Mouse (Mus musculus) embryonic facial prominence, embryonic 14.5 days (tissue): Measurements from ENCODE around the gene E130218I03Rik. TPM values are rescaled to one million over a fixed set of nuclear protein-coding genes. Genes with fewer than 3 reads are reported as not detected.
A peak's percentile ranks its signal among the peaks of the same experiment; 100 is the strongest.

ENCODE experiments used
- ATAC-seq: fragments of 200-750 bp; cut with Nextera tagmentation; 2 replicates; pipeline ENCODE4 v1.8.0; 2017; ENCODE audit warnings: low read depth, moderate number of reproducible peaks, moderate TSS enrichment
- DNase-seq: peaks from one replicate; pipeline ENCODE4 v3.0.0-alpha.2; 2015; ENCODE audit warnings: low spot score
- H3K27ac ChIP-seq: fragments of 300-500 bp; sonication (generic); replicated peaks from 2 replicates; pipeline ENCODE4 v1.5.1; 2014; ENCODE audit warnings: low read depth, mild to moderate bottlenecking, low read length, moderate library complexity
- H3K27me3 ChIP-seq: fragments of 300-500 bp; sonication (generic); replicated peaks from 2 replicates; pipeline ENCODE4 v1.6.1; 2014; ENCODE audit warnings: low read length; ENCODE audit not compliant: control insufficient read depth, insufficient read depth
- H3K36me3 ChIP-seq: fragments of 300-500 bp; sonication (generic); 2 replicates; pipeline ENCODE4 v1.6.1; 2014; ENCODE audit warnings: low read length, mixed read lengths; ENCODE audit not compliant: control insufficient read depth, insufficient read depth
- H3K4me1 ChIP-seq: fragments of 300-500 bp; sonication (generic); 2 replicates; pipeline ENCODE4 v1.6.1; 2014; ENCODE audit warnings: antibody characterized with exemption, low read length; ENCODE audit not compliant: control insufficient read depth, insufficient read depth
- H3K4me2 ChIP-seq: fragments of 300-500 bp; sonication (generic); 2 replicates; pipeline ENCODE4 v1.6.1; 2014; ENCODE audit warnings: low read depth, mild to moderate bottlenecking, low read length, moderate library complexity, mixed read lengths
- H3K4me3 ChIP-seq: fragments of 300-500 bp; sonication (generic); 2 replicates; pipeline ENCODE4 v1.5.1; 2014; ENCODE audit warnings: low read depth, mild to moderate bottlenecking, low read length
- H3K9ac ChIP-seq: fragments of 300-500 bp; sonication (generic); 2 replicates; pipeline ENCODE4 v1.6.1; 2014; ENCODE audit warnings: low read depth, mild to moderate bottlenecking, low read length, moderate library complexity, mixed read lengths
- H3K9me3 ChIP-seq: fragments of 300-500 bp; sonication (generic); 2 replicates; pipeline ENCODE4 v1.6.1; 2016; ENCODE audit warnings: low read length; ENCODE audit not compliant: control insufficient read depth
- WGBS: fragments of 180-500 bp; shearing (Covaris S2); extraction: QIAGEN DNeasy Blood & Tissue Kit; methylation state at CpG from one replicate; pipeline ENCODE4 v1.1.7; 2014; 5-methylcytosine and 5-hydroxymethylcytosine counted together
- polyA plus RNA-seq: library from polyadenylated mRNA; unstranded; fragments of >200 nt; fragmentation: Nextera tagmentation; extraction: Ambion mirVana; gene quantifications from 2 replicates; pipeline ENCODE4 v1.2.1, GENCODE M21; 2014

Gene E130218I03Rik
- polyA plus RNA-seq, result 0.29 and 0.67 TPM in 2 replicates

GRCm38 (mm10) chr4:134243516-134244250, at the start of gene E130218I03Rik:
E130218I03Rik (plus strand) TSS chr4:134243662.
- no peaks in the 10 kb centered on the region for H3K9me3 ChIP-seq
- peak; percentile 51; the same call in 1 of the 2 replicates for ATAC-seq
- H3K27ac ChIP-seq, result no peak within 1 kb of the TSS
- H3K4me1 ChIP-seq, result peaks cover 20% of the 10 kb centered on the region
- H3K27me3 ChIP-seq, result peaks cover 23% of the 10 kb centered on the region
- no peaks in the 10 kb centered on the region for H3K36me3 ChIP-seq
- peak within 1 kb of the TSS; percentile 94 for H3K4me2 ChIP-seq
- peak; percentile 70 for DNase-seq
- H3K4me3 ChIP-seq, result peak within 1 kb of the TSS; percentile 84; the same call in 1 of the 2 replicates
- no peak within 1 kb of the TSS; the same call in 1 of the 2 replicates for H3K9ac ChIP-seq
- 84% methylated on average over 17 of the region's 17 CpGs for WGBS

DNA sequence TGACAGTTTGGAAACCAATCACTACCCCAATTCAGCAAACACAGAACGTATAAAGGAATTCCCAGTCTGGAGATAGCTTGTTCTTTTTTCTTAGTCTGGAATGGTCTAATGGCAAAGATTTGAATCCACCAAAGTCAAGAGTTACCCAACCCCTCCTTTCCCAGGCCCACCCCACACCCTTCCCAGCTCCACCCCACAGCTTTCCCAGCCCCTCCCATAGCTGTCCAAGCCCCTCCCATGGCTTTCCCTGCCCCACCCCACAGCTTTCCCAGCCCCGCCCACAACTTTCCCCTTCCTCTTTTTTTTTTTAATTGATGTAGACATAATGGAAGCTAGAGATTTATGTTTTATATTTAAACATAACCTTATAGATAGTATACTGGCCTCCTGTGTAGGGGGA, 44.1 kb upstream of the E130218I03Rik start:
- DNase-seq, result no peak
- 66% methylated on average over 2 of the region's 2 CpGs for WGBS
- H3K27ac ChIP-seq, result no peak overlapping the region
- H3K9ac ChIP-seq, result no peak overlapping the region
- no peaks in the 10 kb centered on the region for H3K4me1 ChIP-seq
- no peak overlapping the region for H3K4me3 ChIP-seq
- no peaks in the 10 kb centered on the region for H3K27me3 ChIP-seq
- no peak overlapping the region for H3K4me2 ChIP-seq
- H3K36me3 ChIP-seq, result no peaks in the 10 kb centered on the region
- ATAC-seq, result no peak
- no peaks in the 10 kb centered on the region for H3K9me3 ChIP-seq

- no peaks in the 10 kb centered on the region for H3K9me3 ChIP-seq
- ATAC-seq (no peak), DNase-seq (no peak)
- no peaks in the 10 kb centered on the region for H3K27me3 ChIP-seq
- H3K4me1 ChIP-seq, result no peaks in the 10 kb centered on the region
- no peaks in the 10 kb centered on the region for H3K36me3 ChIP-seq
- no peak within 1 kb of the TSS for H3K9ac ChIP-seq
- no peak within 1 kb of the TSS for H3K4me3 ChIP-seq
- H3K4me2 ChIP-seq, result no peak within 1 kb of the TSS
- 91% methylated on average over 4 of the region's 4 CpGs for WGBS
- no peak within 1 kb of the TSS for H3K27ac ChIP-seq
Observed at GRCm38 (mm10) chr4:134202904-134203303, 40.6 kb upstream of the E130218I03Rik start, which contains the start of gene Gm7534. Gm7534 (minus strand) TSS chr4:134203004.

GRCm38 (mm10) chr4:134203340-134203896, 40.0 kb upstream of the E130218I03Rik start:
- Histone ChIP-seq H3K9me3 (no peaks in the 10 kb centered on the region), H3K27ac (no peak overlapping the region), H3K4me1 (no peaks in the 10 kb centered on the region), H3K4me2 (no peak overlapping the region), H3K4me3 (no peak overlapping the region), H3K36me3 (no peaks in the 10 kb centered on the region), H3K27me3 (no peaks in the 10 kb centered on the region), H3K9ac (no peak overlapping the region)
- no peak for DNase-seq
- ATAC-seq, result no peak
- WGBS, result 76% methylated on average over 17 of the region's 17 CpGs

- 37% methylated on average over 6 of the region's 6 CpGs for WGBS
- H3K4me3 ChIP-seq, result no peak overlapping the region
- DNase-seq, result no peak
- H3K27me3 ChIP-seq, result no peaks in the 10 kb centered on the region
- H3K4me1 ChIP-seq, result no peaks in the 10 kb centered on the region
- H3K27ac ChIP-seq, result no peak overlapping the region
- no peak overlapping the region for H3K9ac ChIP-seq
- H3K36me3 ChIP-seq, result no peaks in the 10 kb centered on the region
- ATAC-seq, result no peak
- no peak overlapping the region for H3K4me2 ChIP-seq
- no peaks in the 10 kb centered on the region for H3K9me3 ChIP-seq
Observed at GRCm38 (mm10) chr4:134206488-134207053, 36.9 kb upstream of the E130218I03Rik start.

- H3K9me3 ChIP-seq, result no peaks in the 10 kb centered on the region
- no peak overlapping the region for H3K27ac ChIP-seq
- H3K27me3 ChIP-seq, result no peaks in the 10 kb centered on the region
- no peaks in the 10 kb centered on the region for H3K4me1 ChIP-seq
- no peak overlapping the region for H3K9ac ChIP-seq
- WGBS, result 65% methylated on average over 11 of the region's 11 CpGs
- H3K4me2 ChIP-seq, result no peak overlapping the region
- DNase-seq, result no peak
- H3K4me3 ChIP-seq, result no peak overlapping the region
- no peaks in the 10 kb centered on the region for H3K36me3 ChIP-seq
- no peak for ATAC-seq
Observed at GRCm38 (mm10) chr4:134222793-134223600, 20.5 kb upstream of the E130218I03Rik start.

DNA sequence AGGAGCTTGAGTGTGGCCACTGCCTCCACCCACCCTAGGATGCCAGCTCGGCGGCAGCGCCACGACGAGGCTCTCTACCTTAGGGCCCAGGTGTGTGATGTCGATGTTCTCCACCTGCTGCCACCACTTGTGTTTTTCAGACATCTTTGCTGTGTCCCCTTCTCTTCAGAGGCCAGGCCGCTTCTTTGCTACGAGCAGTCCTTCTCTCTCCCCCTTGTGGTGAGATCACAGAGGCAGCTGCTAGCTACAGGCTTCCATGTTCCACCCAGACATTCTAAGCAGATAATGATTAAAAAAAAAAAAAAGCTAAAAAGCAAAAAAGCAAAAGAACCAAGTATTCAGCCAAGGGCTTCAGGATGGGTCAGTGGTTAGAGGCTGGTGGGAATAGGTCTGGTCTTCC, 16.3 kb upstream of the E130218I03Rik start, which contains the start of gene Catsper4:
Catsper4 (minus strand) TSS at position 190 of the 400 bp plus-strand sequence.
- H3K36me3 ChIP-seq, result no peaks in the 10 kb centered on the region
- H3K4me2 ChIP-seq, result no peak within 1 kb of the TSS
- DNase-seq (no peak), ATAC-seq (no peak)
- no peaks in the 10 kb centered on the region for H3K27me3 ChIP-seq
- H3K9ac ChIP-seq, result no peak within 1 kb of the TSS
- no peaks in the 10 kb centered on the region for H3K9me3 ChIP-seq
- no peak within 1 kb of the TSS for H3K4me3 ChIP-seq
- H3K4me1 ChIP-seq, result no peaks in the 10 kb centered on the region
- WGBS, result 75% methylated on average over 8 of the region's 8 CpGs
- no peak within 1 kb of the TSS for H3K27ac ChIP-seq

DNA sequence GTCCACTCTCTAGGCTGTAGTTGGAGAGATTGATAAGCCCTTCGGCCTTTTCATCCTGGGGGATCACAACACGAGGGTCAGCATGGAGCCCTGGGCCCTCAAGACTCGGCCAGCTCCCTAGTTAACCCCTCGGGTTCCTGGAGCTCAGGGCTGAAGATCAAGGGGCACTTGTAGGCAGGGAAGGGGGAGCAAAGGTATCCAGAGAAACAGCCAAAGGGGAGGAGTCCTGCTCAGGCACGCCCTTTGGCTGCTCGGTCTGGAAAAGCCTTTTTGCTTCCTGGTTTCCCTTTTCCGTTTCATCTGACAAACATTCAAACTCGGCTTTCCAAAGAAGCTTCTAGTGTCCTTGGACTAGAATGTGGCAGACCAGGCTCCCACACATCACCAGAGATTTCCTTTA, 13.0 kb upstream of the E130218I03Rik start:
- H3K4me2 ChIP-seq, result no peak overlapping the region
- H3K9ac ChIP-seq, result no peak overlapping the region
- no peak overlapping the region for H3K4me3 ChIP-seq
- no peak for DNase-seq
- no peaks in the 10 kb centered on the region for H3K4me1 ChIP-seq
- H3K27ac ChIP-seq, result no peak overlapping the region
- WGBS, result 36% methylated on average over 8 of the region's 8 CpGs
- no peaks in the 10 kb centered on the region for H3K9me3 ChIP-seq
- ATAC-seq, result no peak
- H3K27me3 ChIP-seq, result no peaks in the 10 kb centered on the region
- H3K36me3 ChIP-seq, result no peaks in the 10 kb centered on the region
